Mouse (Mus musculus): ENCODE data around the gene Gm39653.

- TF ChIP-seq EP300 (IDR thresholded peaks at IDR 0.05; ENCODE audit: low read depth) (no peak), CTCF (IDR thresholded peaks at IDR 0.05; ENCODE audit: low read depth) (peak; percentile 77)
Observed at GRCm38 (mm10) chr1:63659591-63659990, 43.8 kb downstream of the Gm39653 start.

Data from liver, postnatal 0 days (tissue).